Comparison of ENCODE assay signal across 27 mouse cellular contexts in the genomic region with DNA sequence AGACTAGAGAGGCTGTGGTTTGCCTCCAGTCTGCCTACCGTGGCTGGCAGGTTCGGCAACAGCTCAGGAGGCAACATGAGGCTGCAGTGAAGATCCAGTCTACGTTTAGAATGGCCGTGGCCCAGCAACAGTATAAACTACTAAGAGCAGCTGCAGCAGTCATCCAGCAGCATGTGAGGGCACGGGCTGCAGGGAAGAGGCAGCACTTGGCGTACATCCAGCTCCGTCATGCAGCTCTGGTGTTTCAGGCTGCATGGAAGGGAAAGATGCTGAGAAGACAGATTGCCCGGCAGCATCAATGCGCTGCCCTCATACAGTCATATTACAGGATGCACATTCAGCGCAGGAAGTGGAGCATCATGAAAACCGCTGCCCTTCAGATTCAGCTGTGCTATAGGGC. TPM values are rescaled to one million over a fixed set of nuclear protein-coding genes. Genes with fewer than 3 reads are reported as not detected.
DNase-seq lines count a peak whose midpoint lies in the region; ATAC-seq lines count a peak whose summit lies in the region.
"Had no signal": no experiment of that assay in that cellular context is flagged by ENCODE, and none has a peak within 500 bp of the region (broad histone marks: within the 10 kb centered on the region; RNA-seq: fewer than 3 reads in every experiment).

No protein-coding gene starts in this region.

- H3K27ac ChIP-seq in hindbrain, embryonic 16.5 days (ENCODE audit: low read depth, low read length) = no peak overlapping the region
- H3K27ac ChIP-seq in hindbrain, embryonic 12.5 days = no peak overlapping the region
- H3K27ac ChIP-seq in midbrain, embryonic 14.5 days (replicated peaks; ENCODE audit: low read depth, low read length) = no peak overlapping the region
- H3K27ac ChIP-seq in midbrain, embryonic 11.5 days (ENCODE audit: low read depth, low read length) = no peak overlapping the region
- H3K27ac ChIP-seq in liver, embryonic 12.5 days = no peak overlapping the region
- H3K27ac ChIP-seq: embryonic facial prominence, embryonic 15.5 days; gastrocnemius, adult 2 months; layer of hippocampus, adult 2 months; liver, embryonic 13.5 days; macrophage; stomach, postnatal 0 days had no signal

- no peak overlapping the region for H3K4me3 ChIP-seq in hindbrain, embryonic 16.5 days (ENCODE audit: low read length)
- H3K4me3 ChIP-seq in hindbrain, embryonic 12.5 days = no peak overlapping the region
- no peak overlapping the region for H3K4me3 ChIP-seq in midbrain, embryonic 14.5 days (replicated peaks; ENCODE audit: low read depth, low read length)
- no peak overlapping the region for H3K4me3 ChIP-seq in midbrain, embryonic 11.5 days (ENCODE audit: low read depth, low read length)
- H3K4me3 ChIP-seq in liver, embryonic 12.5 days = no peak overlapping the region
- H3K4me3 ChIP-seq: embryonic facial prominence, embryonic 15.5 days; gastrocnemius, adult 2 months; heart, embryonic 12.5 days; layer of hippocampus, adult 2 months; liver, embryonic 13.5 days had no signal

- no peaks in the 10 kb centered on the region for H3K36me3 ChIP-seq in hindbrain, embryonic 16.5 days (ENCODE audit: control insufficient read depth, insufficient read depth, low read length)
- peaks cover 70% of the 10 kb centered on the region for H3K36me3 ChIP-seq in hindbrain, embryonic 12.5 days
- H3K36me3 ChIP-seq in midbrain, embryonic 14.5 days (ENCODE audit: control insufficient read depth, insufficient read depth, low read length) = peaks cover 21% of the 10 kb centered on the region
- H3K36me3 ChIP-seq in midbrain, embryonic 11.5 days (ENCODE audit: control insufficient read depth, insufficient read depth, low read length) = peaks cover 39% of the 10 kb centered on the region
- H3K36me3 ChIP-seq in liver, embryonic 12.5 days = peaks cover 96% of the 10 kb centered on the region

- no peak overlapping the region for H3K4me2 ChIP-seq in hindbrain, embryonic 16.5 days (ENCODE audit: low read length)
- H3K4me2 ChIP-seq in hindbrain, embryonic 12.5 days (replicated peaks) = no peak overlapping the region
- H3K4me2 ChIP-seq in midbrain, embryonic 14.5 days (ENCODE audit: low read length) = no peak overlapping the region
- H3K4me2 ChIP-seq in midbrain, embryonic 11.5 days = no peak overlapping the region
- H3K4me2 ChIP-seq in liver, embryonic 12.5 days = no peak overlapping the region
- H3K4me2 ChIP-seq: embryonic facial prominence, embryonic 15.5 days; heart, embryonic 12.5 days; liver, embryonic 13.5 days; lung, embryonic 14.5 days had no signal

- peak; percentile 85 for ATAC-seq in hindbrain, embryonic 16.5 days
- ATAC-seq in hindbrain, embryonic 12.5 days (ENCODE audit: low FRiP score) = no peak
- ATAC-seq in midbrain, embryonic 14.5 days (ENCODE audit: low FRiP score, low TSS enrichment) = no peak
- ATAC-seq in midbrain, embryonic 11.5 days (ENCODE audit: low FRiP score) = no peak
- ATAC-seq in liver, embryonic 12.5 days = no peak
- ATAC-seq: inflammation-experienced regulatory T-cells, adult 6 months; Patski had no signal

- no peaks in the 10 kb centered on the region for H3K27me3 ChIP-seq in hindbrain, embryonic 16.5 days (replicated peaks; ENCODE audit: control insufficient read depth, insufficient read depth, low read length)
- no peaks in the 10 kb centered on the region for H3K27me3 ChIP-seq in hindbrain, embryonic 12.5 days
- H3K27me3 ChIP-seq in midbrain, embryonic 14.5 days (ENCODE audit: control insufficient read depth, insufficient read depth, low read length) = no peaks in the 10 kb centered on the region
- no peaks in the 10 kb centered on the region for H3K27me3 ChIP-seq in midbrain, embryonic 11.5 days (ENCODE audit: control insufficient read depth, insufficient read depth, low read length)
- H3K27me3 ChIP-seq in liver, embryonic 12.5 days (replicated peaks) = no peaks in the 10 kb centered on the region
- H3K27me3 ChIP-seq: embryonic facial prominence, embryonic 15.5 days; heart, embryonic 12.5 days; liver, embryonic 13.5 days; Patski had no signal

- no peaks in the 10 kb centered on the region for H3K4me1 ChIP-seq in hindbrain, embryonic 16.5 days (ENCODE audit: control insufficient read depth, insufficient read depth, low read depth, low read length)
- H3K4me1 ChIP-seq in hindbrain, embryonic 12.5 days = no peaks in the 10 kb centered on the region
- no peaks in the 10 kb centered on the region for H3K4me1 ChIP-seq in midbrain, embryonic 14.5 days (ENCODE audit: control insufficient read depth, insufficient read depth, low read length)
- H3K4me1 ChIP-seq in midbrain, embryonic 11.5 days (ENCODE audit: control insufficient read depth, insufficient read depth, low read length) = no peaks in the 10 kb centered on the region
- no peaks in the 10 kb centered on the region for H3K4me1 ChIP-seq in liver, embryonic 12.5 days
- H3K4me1 ChIP-seq: embryonic facial prominence, embryonic 15.5 days; heart, embryonic 12.5 days; liver, embryonic 13.5 days had no signal

- H3K9me3 ChIP-seq in hindbrain, embryonic 16.5 days (ENCODE audit: control insufficient read depth, low read length) = no peaks in the 10 kb centered on the region
- no peaks in the 10 kb centered on the region for H3K9me3 ChIP-seq in hindbrain, embryonic 12.5 days (replicated peaks)
- H3K9me3 ChIP-seq in midbrain, embryonic 14.5 days (ENCODE audit: control insufficient read depth, low read length) = no peaks in the 10 kb centered on the region
- no peaks in the 10 kb centered on the region for H3K9me3 ChIP-seq in midbrain, embryonic 11.5 days (ENCODE audit: control insufficient read depth, low read length)
- no peaks in the 10 kb centered on the region for H3K9me3 ChIP-seq in liver, embryonic 12.5 days (replicated peaks)
- H3K9me3 ChIP-seq: embryonic facial prominence, embryonic 15.5 days; heart, embryonic 12.5 days; liver, embryonic 13.5 days had no signal

- WGBS in hindbrain, embryonic 16.5 days = 84% methylated on average over 11 of the region's 11 CpGs
- 96% methylated on average over 11 of the region's 11 CpGs for WGBS in hindbrain, embryonic 12.5 days
- 91% methylated on average over 11 of the region's 11 CpGs for WGBS in midbrain, embryonic 14.5 days
- 96% methylated on average over 11 of the region's 11 CpGs for WGBS in midbrain, embryonic 11.5 days
- WGBS in liver, embryonic 12.5 days (ENCODE audit: insufficient replicate concordance) = 94% methylated on average over 11 of the region's 11 CpGs

- peak; percentile 42 to 60 for DNase-seq in cerebellum, postnatal 10 days
- no peak for DNase-seq in cerebellum, adult 9-11 months
- DNase-seq in midbrain, embryonic 14.5 days = peak; percentile 17
- DNase-seq in midbrain, embryonic 11.5 days (ENCODE audit: low spot score, missing footprints) = no peak
- peak; percentile 14 for DNase-seq in MN1 (ENCODE audit: low spot score)
- DNase-seq: adrenal gland, adult 8-10 months; cerebellum, postnatal 36 days; gastrocnemius, adult 2 months; heart, postnatal 14 days; kidney, adult 2 months; kidney, postnatal 10 days; liver, embryonic 13.5 days; lung, embryonic 14.5 days; right cerebral cortex, postnatal 25 days had no signal

- no peak overlapping the region for H3K9ac ChIP-seq in hindbrain, embryonic 16.5 days (ENCODE audit: low read depth, low read length)
- no peak overlapping the region for H3K9ac ChIP-seq in hindbrain, embryonic 12.5 days
- H3K9ac ChIP-seq in midbrain, embryonic 14.5 days (replicated peaks; ENCODE audit: low read length) = no peak overlapping the region
- no peak overlapping the region for H3K9ac ChIP-seq in midbrain, embryonic 11.5 days (ENCODE audit: low read length)
- no peak overlapping the region for H3K9ac ChIP-seq in liver, embryonic 12.5 days
- H3K9ac ChIP-seq: embryonic facial prominence, embryonic 15.5 days; heart, embryonic 12.5 days; liver, embryonic 13.5 days; lung, embryonic 14.5 days had no signal

RNA-seq across cellular contexts. Expression of gene F13b, which starts 22.6 kb away (rescaled TPM):
- not detected in 2 replicates for polyA plus RNA-seq in hindbrain, embryonic 16.5 days (2015; fragmentation: Nextera tagmentation; extraction: Ambion mirVana)
- polyA plus RNA-seq in hindbrain, embryonic 12.5 days (2016; fragmentation: Nextera tagmentation; extraction: Ambion mirVana) = not detected in 2 replicates
- polyA plus RNA-seq in midbrain, embryonic 14.5 days (2014; fragmentation: Nextera tagmentation; extraction: Ambion mirVana) = not detected in 2 replicates
- polyA plus RNA-seq in midbrain, embryonic 11.5 days (2014; fragmentation: Nextera tagmentation; extraction: Ambion mirVana) = not detected in 2 replicates
- 3.6 and 3.8 TPM in 2 replicates for polyA plus RNA-seq in liver, embryonic 12.5 days (2016; fragmentation: Nextera tagmentation; extraction: Ambion mirVana)
- polyA plus RNA-seq: embryonic facial prominence, embryonic 15.5 days; gonadal fat pad, adult 2 months; inflammation-experienced regulatory T-cells, adult 6 months; limb, embryonic 11.5 days; lung, embryonic 14.5 days; macrophage; neural tube, embryonic 11.5 days; Patski had no signal

RNA-seq across cellular contexts. Expression of gene Aspm, which starts 24.3 kb away (rescaled TPM):
- 2.9 and 3.5 TPM in 2 replicates for polyA plus RNA-seq in hindbrain, embryonic 16.5 days (2015; fragmentation: Nextera tagmentation; extraction: Ambion mirVana)
- polyA plus RNA-seq in hindbrain, embryonic 12.5 days (2016; fragmentation: Nextera tagmentation; extraction: Ambion mirVana) = 18.5 and 19.1 TPM in 2 replicates
- 2.6 and 6.1 TPM in 2 replicates for polyA plus RNA-seq in midbrain, embryonic 14.5 days (2014; fragmentation: Nextera tagmentation; extraction: Ambion mirVana)
- 30.0 and 31.5 TPM in 2 replicates for polyA plus RNA-seq in midbrain, embryonic 11.5 days (2014; fragmentation: Nextera tagmentation; extraction: Ambion mirVana)
- polyA plus RNA-seq in liver, embryonic 12.5 days (2016; fragmentation: Nextera tagmentation; extraction: Ambion mirVana) = 14.8 and 15.2 TPM in 2 replicates

RNA-seq across cellular contexts. Expression of gene Zbtb41, which starts 56.8 kb away (rescaled TPM):
- 11.8 and 14.4 TPM in 2 replicates for polyA plus RNA-seq in hindbrain, embryonic 16.5 days (2015; fragmentation: Nextera tagmentation; extraction: Ambion mirVana)
- 19.2 and 20.8 TPM in 2 replicates for polyA plus RNA-seq in hindbrain, embryonic 12.5 days (2016; fragmentation: Nextera tagmentation; extraction: Ambion mirVana)
- polyA plus RNA-seq in midbrain, embryonic 14.5 days (2014; fragmentation: Nextera tagmentation; extraction: Ambion mirVana) = 27.2 and 35.9 TPM in 2 replicates
- polyA plus RNA-seq in midbrain, embryonic 11.5 days (2014; fragmentation: Nextera tagmentation; extraction: Ambion mirVana) = 27.7 and 30.4 TPM in 2 replicates
- polyA plus RNA-seq in liver, embryonic 12.5 days (2016; fragmentation: Nextera tagmentation; extraction: Ambion mirVana) = 5.3 and 5.9 TPM in 2 replicates

Comparison
In these comparisons a context has a peak if more than half of its experiments do, and no peak if none do; other contexts are left out.
1. DNase-seq: peak in cerebellum, postnatal 10 days (2 of 2), midbrain, embryonic 14.5 days (single experiment) and MN1 (single experiment); none in cerebellum, adult 9-11 months (single experiment) and midbrain, embryonic 11.5 days (single experiment).